Mouse (Mus musculus): ENCODE results near the gene Dgkd. TPM values are rescaled to one million over a fixed set of nuclear protein-coding genes. Genes with fewer than 3 reads are reported as not detected.
"Not testable (repeated sequence)": the region's sequence is repeated elsewhere in the genome, so short reads cannot be mapped to it uniquely, and the experiment has no call there.

Dgkd gene
- polyA plus RNA-seq (2017; shearing (Covaris generic)), result 10 to 100 TPM; 38.7 to 57.0 TPM

DNA sequence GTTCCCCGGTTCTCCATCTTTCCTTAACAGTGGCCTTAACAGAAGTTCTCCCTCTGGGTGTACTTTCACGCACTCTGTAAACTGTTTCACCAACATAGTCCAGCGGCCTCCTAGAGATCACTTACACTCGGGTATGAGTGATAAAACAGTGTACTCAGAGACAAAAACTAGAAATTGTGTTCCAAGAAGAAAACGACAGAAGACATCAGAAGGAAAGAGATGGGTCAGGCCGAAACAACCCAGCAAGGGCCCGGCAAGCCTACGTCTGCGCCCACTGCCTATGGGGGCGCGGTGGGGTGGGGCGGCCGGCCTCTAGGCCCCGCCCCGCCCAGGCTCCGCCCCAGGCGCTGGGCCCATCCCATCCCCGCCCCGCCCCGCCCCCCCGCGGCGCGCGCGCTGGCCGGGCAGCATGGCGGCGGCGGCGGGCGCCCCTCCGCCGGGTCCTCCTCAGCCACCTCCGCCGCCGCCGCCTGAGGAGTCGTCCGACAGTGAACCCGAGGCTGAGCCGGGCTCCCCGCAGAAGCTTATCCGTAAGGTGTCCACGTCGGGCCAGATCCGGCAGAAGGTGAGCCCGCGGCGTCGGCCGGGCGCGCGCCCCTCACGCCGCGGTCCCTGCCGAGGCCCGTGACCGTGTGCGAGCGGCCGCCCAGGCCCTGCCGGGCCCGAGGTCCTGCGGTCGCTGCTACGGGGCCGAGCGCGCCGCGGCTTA is at the start of gene Dgkd:
Gene Dgkd, plus strand, starts transcription at position 396 of the 709 bp plus-strand sequence.
- ATAC-seq, result peak; percentile 71

DNA sequence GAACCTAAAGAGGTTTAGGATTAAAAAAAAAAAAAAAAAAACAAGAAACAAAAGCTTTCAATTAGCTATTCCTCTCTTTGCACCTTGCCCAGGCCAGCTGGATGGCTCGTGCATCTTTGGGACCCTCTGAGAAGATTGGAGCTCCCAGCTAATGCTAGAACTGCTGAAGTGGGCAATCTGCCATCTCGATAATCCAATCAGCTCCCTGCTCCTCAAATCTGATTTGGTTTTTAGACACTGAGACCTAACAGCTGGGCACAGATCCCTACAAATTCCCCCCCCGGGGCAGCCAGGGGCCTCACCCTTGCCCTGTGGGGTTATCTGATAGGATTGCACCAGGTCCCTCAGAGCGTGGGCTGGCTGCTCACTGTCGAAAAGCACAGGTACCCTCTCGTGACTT is 49.5 kb upstream of the Dgkd start, which contains the start of gene Sag:
Gene Sag, plus strand, starts transcription at position 105 of the 400 bp plus-strand sequence.
- ATAC-seq, result no peak

DNA sequence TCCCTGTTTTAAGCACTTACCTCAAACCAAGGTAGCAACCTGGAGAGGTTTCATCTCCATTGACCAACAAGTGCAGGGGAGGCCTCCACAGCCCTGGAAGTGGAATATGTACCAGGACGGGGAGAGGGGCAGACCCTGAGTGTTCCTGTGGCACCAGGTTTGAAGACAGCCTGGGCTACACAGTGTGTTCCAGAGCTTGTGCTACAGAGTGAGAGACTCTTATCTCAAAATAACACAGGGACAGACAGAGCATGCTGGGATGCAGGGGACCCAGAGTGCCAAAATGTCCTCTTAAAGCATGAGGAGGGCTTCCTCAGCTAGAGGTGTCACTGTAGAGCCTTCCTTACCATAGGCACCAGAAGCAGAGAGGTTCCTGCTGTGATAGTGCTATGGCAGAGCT is 45.3 kb upstream of the Dgkd start:
- no peak for ATAC-seq

DNA sequence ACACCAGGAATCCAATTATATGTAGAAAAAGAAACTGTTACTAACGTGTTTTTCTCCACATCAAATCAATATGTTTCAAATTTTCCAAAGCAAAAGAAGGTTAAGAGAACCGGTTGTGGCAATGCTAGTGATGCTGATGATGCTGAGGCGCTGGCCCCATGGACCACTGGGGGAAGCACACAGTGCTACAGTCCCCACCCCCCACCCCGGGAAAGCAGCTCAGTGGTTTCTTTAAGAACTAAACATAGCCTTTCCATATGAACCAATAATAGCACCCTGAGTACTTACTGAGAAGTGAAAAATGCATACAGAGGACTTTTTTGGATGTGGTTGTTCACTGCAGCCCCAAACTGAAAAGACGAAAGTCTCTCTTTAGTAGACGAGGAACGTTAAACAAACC is 41.7 kb upstream of the Dgkd start:
- peak; percentile 65 for ATAC-seq

DNA sequence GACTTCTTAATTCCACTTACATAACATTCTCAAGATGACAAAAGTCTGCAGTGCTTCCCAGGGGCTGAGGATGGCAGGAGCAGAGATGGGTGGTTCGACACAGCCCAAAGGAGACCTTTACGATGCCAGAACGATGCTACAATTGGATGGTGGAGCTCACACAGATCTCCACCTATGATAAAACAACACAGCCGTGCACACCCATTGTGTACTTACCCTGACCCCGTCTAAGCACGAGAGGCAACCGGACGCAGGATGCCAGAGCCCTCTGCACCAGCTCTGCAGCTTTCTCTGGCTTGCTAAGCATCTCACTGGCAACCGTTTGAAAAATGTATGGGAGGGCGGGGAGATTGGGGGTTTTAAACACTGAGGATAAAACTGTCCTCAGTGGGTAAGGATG is 41.0 kb upstream of the Dgkd start:
- peak; percentile 61 for ATAC-seq

DNA sequence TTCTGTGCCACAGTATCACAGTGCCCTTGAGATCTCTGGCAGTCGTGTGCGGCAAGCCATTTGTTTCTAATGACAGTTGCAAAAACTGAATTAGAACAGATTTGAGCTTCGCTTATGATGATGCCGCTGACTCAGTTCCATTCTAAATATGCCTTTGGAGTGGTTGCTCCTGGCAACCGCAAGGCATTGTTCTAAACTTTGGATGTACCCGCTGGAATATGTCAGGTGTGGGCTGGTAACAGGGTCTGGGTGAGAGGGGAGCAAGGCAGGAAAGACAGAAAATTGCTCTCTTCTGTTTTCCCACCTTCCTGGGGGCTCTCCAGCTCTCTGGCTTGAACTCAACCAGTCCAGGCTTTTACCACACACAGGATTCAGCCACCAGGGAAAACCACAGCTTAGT is 39.9 kb upstream of the Dgkd start:
- ATAC-seq, result no peak

DNA sequence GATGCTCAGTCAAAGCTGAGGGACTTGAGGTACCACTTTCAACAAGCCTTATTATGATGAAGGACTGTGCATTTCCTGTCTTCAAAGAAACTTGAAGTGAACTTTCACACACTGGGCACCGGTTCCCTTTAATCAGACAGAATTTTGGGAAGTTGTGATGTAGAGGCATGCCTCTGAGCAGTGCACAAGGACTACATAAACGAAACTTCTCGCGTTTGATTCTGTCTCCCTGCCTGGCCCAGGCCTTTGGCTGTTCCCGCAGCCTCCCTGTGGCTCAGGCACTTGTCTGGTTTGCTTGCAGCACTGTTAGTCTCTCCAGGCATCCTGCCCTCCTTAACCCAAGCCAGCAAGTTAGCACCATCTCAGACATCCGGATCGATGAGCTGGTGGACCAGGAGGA is 39.4 kb upstream of the Dgkd start:
- peak; percentile 27 for ATAC-seq

DNA sequence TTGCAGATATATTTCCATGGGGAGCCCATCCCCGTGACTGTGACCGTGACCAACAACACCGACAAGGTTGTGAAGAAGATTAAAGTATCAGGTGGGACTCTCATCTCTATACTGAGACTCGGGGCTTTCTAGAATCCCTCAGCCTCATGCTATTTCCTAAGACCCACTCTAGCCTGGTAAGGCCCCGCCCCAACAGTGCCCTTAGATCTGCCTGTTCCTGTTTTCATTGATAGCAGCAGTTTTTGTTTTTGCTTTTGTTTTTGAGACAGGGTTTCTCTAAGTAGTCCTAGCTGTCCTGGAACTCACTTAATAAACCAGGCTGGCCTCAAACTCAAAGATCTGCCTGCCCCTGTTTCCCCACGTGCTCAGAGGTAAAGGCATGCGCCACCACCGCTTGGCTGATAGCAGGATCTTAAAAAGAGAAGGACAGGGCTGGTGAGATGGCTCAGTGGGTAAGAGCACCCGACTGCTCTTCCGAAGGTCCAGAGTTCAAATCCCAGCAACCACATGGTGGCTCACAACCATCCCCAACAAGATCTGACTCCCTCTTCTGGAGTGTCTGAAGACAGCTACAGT is 28.6 kb upstream of the Dgkd start:
- ATAC-seq, result no peak

DNA sequence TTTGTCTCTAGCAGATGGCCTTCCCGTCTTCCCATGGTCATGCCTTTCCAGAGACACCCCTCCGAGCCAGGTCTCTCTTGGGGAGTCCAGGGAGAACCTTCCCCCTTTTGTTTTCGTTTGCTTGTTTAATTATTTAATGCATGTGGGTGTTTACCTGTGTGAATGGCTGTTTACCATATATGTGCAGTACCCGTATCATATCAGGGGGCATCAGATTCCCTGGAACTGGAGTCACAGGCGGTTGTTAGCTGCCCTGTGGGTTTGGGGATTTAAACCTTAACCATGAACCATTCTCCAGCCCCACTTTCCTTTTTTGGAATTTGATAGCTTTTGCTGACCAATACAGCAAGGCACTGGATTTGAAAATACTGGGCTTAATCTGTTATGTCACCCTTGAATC is 27.8 kb upstream of the Dgkd start:
- ATAC-seq, result no peak

DNA sequence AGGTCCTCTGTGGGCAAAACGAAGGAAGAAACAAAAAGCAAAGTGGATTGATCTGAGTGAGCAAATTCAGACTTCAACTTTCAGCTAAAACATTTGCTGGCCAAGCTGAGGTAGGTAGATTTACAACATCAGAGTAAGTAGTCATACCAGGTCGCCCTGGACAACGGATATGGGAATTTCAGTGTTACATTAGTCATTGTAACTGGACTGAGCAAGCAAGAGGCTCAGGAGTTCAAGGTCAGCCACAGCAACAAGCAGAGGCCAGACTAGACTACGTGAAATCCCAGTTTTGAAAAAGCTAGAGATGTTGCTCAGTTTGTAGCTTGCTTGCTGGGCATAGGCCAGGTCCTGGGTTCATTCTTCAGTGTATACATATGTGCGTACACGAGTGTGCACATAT is 27.1 kb upstream of the Dgkd start:
- ATAC-seq, result no peak

DNA sequence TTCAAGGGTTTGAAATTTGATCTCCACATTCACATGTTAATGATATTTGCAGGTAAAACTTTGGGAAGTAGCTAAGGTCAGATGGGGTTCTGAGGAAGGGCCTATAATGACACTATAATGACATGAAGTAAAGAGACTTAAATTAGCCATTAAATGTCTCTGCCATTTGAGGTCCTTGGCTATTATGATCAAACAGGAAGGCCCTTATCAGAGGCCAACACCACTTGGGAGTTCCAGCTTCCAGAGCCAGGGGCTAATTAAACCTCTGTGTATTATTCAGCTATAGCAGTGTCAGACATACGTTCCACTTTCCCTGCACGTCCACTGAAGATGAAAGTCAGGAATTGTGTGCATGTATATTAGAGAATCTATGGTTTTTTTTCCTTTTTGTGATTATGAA is 26.6 kb upstream of the Dgkd start:
- ATAC-seq, result no peak

DNA sequence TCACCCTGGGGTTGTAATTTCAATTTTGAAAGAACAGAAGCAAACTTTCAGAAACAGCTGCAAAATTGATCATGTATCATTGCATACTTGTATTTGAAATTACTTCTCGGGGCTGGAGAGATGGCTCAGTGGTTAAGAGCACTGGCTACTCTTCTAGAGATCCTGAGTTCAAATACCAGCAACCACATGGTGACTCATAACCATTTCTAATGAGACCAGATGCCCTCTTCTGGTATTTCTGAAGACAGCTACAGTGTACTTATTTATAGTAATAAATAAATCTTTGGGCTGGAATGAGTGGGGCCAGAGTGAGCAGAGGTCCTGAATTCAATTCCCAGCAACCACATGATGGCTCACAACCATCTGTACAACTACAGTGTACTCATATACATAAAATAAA is 25.6 kb upstream of the Dgkd start:
- ATAC-seq, result not testable (repeated sequence)

DNA sequence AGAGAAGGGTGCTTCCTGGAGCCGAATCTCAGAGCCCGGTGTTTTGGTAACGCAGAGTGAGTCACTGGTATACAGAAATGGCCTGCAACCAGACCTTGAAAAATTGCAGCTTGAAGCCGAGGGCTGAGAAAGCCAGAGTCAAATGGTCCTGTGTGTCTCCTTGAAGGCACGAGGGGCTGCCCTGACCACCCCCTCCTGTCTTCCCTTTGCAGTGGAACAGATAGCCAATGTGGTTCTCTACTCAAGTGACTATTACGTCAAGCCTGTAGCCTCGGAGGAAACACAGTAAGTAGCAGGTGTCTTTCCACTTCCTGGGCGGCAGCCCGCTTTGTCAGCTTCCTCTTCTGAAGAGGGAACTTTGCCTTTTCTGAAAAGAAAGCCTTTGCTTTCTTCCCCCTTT is 24.9 kb upstream of the Dgkd start:
- peak; percentile 82 for ATAC-seq

DNA sequence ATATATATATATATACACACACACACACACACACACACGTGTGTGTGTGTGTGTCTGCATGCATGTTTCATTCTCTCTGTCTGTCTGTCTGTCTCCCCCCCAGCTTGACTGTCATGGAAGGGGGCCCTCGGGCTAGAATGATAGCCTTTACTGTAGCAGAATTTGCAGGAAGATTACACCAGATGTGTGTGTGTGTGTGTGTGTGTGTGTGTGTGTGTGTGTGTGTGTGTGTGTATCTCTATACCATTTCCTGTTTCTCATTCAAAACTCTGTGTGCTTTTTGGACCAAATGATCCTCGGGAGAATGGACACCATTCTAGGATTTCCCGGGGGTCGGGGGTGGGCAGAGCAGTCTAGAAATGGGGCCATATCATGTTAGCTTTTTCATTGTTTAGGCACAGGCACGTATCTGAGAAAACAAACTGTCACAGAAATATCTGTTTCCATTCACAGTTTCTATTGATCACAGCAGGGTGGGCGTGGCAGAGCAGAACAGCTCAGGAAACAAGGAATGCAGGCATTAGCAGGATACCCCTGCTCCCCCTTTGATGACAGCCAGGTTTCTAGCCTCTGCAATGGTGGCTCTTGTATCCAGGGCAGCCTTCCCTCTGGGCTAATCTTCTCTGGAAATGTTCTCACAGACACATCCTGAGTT is 24.0 kb upstream of the Dgkd start:
- no peak for ATAC-seq

DNA sequence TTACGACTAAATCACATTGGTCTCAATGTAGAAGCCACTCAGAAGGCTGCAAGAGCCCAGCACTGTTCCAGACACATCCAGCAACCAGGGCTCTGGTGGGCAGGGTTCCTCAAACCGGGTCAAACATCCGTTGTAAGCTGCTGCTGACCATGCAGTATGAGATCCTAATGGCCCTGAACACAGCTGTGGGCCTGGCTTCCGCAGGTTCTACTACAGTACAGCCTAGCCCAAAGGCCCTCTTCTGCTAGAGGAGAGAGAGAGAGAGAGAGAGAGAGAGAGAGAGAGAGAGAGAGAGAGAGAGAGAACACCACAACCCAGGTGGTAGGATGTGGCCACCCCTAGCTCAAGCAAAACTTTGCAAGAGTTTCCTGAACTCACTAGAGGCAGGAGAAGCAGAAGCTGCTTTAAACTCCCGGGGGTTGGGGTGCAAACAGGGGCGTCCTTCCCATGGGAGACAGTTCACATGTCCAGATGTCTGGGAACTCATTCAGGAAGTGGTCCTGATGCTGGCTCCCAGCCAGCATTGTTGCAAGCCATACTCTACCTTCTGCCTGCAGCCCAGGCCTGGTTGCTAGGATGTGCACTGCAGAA is 23.4 kb upstream of the Dgkd start:
- ATAC-seq, result peak; percentile 68

DNA sequence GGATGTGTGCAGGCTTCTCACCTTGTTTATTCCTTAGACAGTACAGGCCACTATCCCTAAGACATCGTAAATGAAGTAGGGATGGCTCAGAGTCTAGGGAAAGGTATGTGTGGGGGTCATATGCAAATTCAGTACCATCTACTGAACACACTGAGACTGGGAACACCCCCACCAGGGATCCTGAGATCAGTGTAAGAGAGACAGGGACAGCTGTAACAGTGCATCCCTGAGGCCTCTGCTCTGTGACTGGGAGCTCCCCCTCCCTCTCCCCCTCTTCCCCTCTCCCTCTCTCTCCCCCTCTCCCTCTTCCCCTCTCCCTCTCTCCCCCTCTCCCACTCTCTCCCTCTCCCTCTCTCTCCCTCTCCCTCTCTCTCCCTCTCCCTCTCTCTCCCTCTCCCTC is 16.6 kb upstream of the Dgkd start:
- ATAC-seq, result no peak

DNA sequence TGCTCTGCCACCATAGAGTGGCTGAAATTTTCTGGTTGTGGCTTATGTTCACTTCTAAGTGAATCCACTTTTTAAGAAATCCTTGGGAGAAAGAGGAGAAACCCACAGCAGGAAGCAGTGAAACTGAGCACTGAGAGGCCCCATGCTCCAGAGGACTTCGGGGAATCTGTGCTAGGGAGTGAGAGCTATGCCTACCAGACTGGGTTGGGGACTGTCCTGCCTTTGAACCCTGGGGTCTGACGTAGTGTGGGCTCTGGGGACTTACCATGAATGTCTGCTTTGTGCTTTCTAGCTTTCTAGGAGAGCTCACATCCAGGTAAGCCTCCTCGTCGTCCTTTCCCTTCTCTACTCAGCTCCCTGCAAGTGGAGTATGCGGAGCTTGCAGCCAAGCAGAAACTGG is 16.1 kb upstream of the Dgkd start:
- no peak for ATAC-seq

DNA sequence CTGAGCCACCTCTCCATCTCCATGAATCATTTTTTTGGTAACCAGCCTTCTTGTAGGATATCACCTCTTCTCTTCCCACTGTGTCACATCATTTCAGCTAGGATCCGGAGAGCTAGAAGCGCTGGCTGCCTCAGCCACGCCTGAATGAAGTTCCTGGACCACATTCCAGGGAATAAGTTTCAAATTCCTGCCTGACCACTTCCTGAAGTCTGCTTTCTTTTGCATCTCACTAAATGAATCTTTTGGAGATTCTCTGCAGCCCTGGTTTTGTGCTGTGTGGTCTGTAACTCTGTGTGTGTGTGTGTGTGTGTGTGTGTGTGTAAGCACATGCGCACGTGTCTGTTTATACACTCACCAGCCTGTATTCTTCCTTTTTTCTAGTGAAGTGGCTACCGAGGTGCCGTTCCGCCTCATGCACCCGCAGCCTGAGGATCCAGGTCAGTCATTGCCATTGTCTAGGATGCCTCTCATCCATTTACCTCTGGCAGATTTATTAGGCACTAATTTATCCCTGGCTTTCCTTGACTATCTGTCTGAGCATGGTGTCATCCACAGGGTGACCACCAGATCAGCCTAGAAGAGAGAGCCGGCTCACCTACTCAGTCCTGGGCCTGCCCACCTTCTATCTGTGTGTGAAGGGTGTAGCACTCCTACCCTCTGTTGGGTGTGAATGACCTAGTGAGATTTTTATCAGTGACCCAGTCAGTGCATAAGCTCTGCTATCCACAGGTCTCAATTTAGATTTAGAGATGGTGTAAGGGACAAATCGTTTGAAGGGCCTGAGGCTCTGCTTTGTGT is 12.5 kb upstream of the Dgkd start:
- no peak for ATAC-seq

DNA sequence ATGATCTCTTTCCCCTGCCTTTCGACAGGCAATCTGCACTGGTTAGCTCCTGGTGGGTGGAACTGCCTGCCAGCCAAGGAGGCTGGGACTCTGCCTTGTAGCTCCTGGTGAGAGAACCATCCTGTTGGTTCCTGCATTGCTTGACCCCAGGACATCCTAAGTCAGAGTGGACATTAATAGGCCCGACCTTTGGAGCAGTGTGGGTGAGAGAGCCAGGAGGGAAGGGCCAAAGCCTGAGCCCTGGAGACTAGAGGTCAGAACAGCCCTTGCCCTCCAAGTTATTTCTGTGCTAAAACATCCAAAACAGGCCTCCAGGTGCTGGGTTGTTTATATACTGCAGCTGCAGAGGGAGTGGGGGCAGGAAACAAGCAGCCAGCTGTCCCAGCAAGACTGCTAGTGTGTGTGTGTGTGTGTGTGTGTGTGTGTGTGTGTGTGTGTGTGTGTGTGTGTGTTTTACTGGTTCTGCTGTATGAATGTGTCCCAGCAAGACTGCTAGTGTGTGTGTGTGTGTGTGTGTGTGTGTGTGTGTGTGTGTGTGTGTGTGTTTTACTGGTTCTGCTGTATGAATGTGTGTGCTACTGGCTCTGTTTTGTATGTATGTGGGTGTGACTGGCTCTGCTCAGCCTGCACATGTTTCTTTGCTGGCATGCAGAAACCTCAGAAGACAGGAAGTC is 6.1 kb upstream of the Dgkd start:
- ATAC-seq, result peak; percentile 93

DNA sequence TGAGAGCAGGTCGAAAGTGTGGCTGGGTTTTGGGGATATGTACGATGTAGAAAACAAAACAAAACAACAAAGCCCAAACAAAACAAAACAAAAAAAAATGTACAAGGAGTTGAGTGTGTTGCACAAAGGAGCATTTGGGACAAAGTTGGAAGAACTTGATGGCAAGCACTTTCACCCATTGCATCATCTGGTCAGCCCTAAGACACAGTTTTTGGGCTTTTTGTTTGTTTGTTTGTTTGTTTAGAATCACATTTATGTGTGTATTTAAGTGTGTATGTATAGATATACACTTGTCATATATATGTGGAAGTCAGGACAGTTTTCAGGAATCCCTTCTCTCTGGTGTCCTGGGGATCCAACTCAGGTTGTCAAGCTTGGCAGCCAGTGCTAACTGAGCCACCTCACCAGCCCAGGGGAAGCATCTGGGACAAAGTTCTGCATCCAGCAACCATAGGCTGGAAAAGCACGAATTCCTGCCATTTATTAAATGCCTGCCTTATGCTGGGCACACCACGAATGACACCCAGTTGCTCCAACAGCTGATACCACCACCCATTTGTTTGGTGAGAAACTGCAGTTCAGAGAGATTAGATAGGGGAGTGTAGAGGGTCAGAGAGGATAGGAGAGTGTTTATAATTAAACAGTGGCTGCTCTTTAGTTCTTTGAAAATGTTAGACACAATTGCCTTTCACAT is 5.5 kb upstream of the Dgkd start:
- ATAC-seq, result no peak

DNA sequence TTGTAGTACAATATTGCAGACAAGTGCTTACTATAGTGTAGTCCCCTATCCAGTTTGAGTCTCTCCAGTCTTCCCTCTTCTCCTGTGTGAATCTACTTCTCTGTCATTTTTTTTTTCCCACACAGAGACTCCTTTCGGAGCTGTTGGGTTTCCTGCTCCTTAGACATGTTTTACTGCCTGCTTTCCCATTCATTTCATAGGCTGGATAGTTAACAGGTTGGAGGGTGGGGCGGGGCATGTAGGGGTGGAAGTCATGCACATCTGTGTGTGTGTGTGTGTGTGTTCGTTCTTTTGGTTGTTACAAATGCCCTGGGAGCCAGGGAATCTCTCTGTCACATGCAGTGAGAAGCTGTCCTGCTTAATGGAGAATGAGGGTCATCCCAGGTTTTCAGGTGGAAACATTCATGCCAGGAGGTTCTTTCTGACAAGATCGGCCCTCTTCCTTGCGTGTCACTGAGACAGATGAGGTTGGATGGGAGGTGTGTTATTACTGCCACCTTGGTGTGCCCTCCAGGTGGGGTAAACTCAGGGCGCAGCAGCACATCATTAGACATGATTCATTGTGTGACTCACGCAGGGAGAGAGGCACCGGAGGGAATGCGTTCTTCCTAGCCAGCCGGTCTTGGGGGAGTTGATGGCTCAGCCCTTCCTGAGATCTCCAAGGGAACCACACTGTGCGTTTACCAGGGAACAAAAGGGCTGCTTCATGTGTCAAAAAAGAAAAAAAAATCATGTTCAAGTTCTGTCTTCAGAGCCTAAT is 4.7 kb upstream of the Dgkd start:
- no peak for ATAC-seq

Measured in CD4-positive, CD25-positive, alpha-beta regulatory T cell, adult 4 months (primary cell).